Mouse (Mus musculus) myocyte (in vitro differentiated cells): Measurements from ENCODE around the gene 4933407L21Rik.

Experiments
- MAX ChIP-seq: IDR thresholded peaks from one replicate; pipeline ENCODE4 v1.6.1; 2011; ENCODE audit warnings: low read depth, mild to moderate bottlenecking, control low read depth
- MYOD1 ChIP-seq, 3 experiments: IDR thresholded peaks; one replicate each; pipeline ENCODE4 v1.6.1; 2011; ENCODE audit warnings: control low read depth in 2 of 3, low read depth in 2 of 3, mild to moderate bottlenecking in 2 of 3, moderate library complexity in 1 of 3; ENCODE audit not compliant: insufficient read length in 2 of 3, control insufficient read depth in 1 of 3
- MYOG ChIP-seq, 3 experiments: IDR thresholded peaks; one replicate each; pipeline ENCODE4 v1.6.1; 2011; ENCODE audit warnings: control low read depth in 2 of 3, low read depth in 2 of 3, mild to moderate bottlenecking in 2 of 3; ENCODE audit not compliant: insufficient read length in 2 of 3, control insufficient read depth in 1 of 3, insufficient read depth in 1 of 3
- POLR2A ChIP-seq: IDR thresholded peaks from one replicate; pipeline ENCODE4 v1.6.1; 2011; ENCODE audit warnings: low read depth, mild to moderate bottlenecking, control low read depth, moderate library complexity; ENCODE audit not compliant: insufficient read length
- TCF12 ChIP-seq: IDR thresholded peaks from one replicate; pipeline ENCODE4 v1.6.1; 2011; ENCODE audit warnings: mild to moderate bottlenecking, control low read depth; ENCODE audit not compliant: poor library complexity, insufficient read depth, severe bottlenecking
- USF1 ChIP-seq: IDR thresholded peaks from one replicate; pipeline ENCODE4 v1.6.1; 2011; ENCODE audit warnings: low read depth, mild to moderate bottlenecking, control low read depth, moderate library complexity

DNA sequence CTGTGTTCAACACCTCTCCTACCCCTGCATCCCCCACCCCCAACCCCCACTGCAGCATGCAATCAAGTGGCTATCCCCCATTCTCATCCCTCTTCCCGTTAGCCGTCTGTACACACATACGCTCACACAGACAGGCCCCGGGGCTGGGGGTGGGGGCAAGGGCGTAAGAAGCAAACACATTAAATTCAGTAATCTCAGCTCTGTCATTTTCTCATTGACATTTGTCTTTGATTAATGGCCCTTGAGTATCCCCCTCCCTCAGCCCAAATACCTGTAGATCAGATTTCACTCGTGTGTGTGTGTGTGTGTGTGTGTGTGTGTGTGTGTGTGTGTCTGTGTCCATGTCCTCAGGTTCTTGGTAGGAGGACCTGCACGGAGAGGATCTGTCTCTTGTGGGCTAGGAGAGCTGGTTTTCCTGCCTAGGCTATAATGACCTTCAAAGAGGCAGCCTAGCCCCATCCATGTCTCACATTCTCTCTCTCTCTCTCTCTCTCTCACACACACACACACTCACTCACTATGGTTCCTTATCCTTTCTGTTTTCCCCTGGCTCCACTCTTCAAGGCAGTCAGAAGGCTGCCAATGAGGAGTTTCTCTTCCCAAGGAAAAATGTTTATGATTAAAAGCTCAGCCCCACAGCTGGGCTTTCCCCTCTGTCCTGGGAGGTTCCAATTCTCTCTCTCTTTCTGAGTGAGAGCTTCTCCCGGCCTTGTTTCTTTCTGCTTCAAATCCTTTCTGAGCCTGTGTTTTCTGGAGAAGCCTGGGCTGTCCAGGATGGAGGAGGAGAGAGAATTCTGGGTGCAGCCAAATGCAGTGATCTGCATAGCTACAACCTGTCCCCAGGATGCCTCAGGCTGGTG, 30.2 kb upstream of the 4933407L21Rik start:
- no peak for TF ChIP-seq POLR2A
- no peak for TF ChIP-seq USF1
- no peak for TF ChIP-seq MYOG (IDR thresholded peaks at IDR 0.05; ENCODE audit: control insufficient read depth in 1 of 3, insufficient read depth in 1 of 3, insufficient read length in 2 of 3, low read depth in 2 of 3)
- TF ChIP-seq TCF12, result no peak
- TF ChIP-seq MYOD1 (IDR thresholded peaks at IDR 0.05; ENCODE audit: control insufficient read depth in 1 of 3, insufficient read length in 2 of 3, low read depth in 2 of 3), result no peak
- TF ChIP-seq MAX, result no peak
